22 mouse cellular contexts compared by ENCODE assay signal in the genomic region with DNA sequence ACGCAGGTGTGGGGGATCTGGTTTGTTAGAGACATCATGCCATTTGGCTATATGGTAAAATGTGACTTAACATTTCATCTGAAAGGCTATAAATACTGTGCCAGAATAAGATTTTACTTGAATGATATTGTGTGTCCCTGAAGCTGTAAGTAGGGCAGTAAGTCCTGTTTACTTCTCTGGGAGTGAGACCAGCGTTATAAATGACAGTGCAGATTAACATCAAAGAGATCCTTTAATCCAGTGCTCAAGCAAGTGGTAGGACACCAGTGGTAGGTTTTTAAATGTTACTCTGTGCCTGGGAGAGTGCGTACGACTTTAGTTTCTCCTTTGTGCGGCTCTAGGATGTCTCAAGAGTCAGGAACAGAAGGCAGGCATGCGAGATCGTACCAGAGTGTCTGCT.
"Had no signal": no experiment of that assay in that cellular context is flagged by ENCODE, and none has a peak within 500 bp of the region (broad histone marks: within the 10 kb centered on the region; RNA-seq: fewer than 3 reads in every experiment).

No protein-coding gene starts in this region.

- ATAC-seq: intestine, embryonic 16.5 days; liver, postnatal 0 days; lung, postnatal 0 days had no signal

- H3K9me3 ChIP-seq: limb, embryonic 12.5 days; limb, embryonic 15.5 days; midbrain, embryonic 10.5 days; neural tube, embryonic 13.5 days had no signal

- H3K27ac ChIP-seq: limb, embryonic 12.5 days; limb, embryonic 15.5 days; liver, embryonic 14.5 days; macrophage; midbrain, embryonic 10.5 days; neural tube, embryonic 13.5 days; stomach, postnatal 0 days had no signal

- H3K4me3 ChIP-seq: limb, embryonic 12.5 days; limb, embryonic 15.5 days; midbrain, embryonic 10.5 days; myocyte; neural tube, embryonic 13.5 days had no signal

- H3K4me1 ChIP-seq: limb, embryonic 12.5 days; limb, embryonic 15.5 days; midbrain, embryonic 10.5 days; neural tube, embryonic 13.5 days had no signal

- H3K27me3 ChIP-seq: limb, embryonic 12.5 days; limb, embryonic 15.5 days; neural tube, embryonic 13.5 days had no signal

- DNase-seq: kidney, adult 18-20 months; kidney, adult 9 months; kidney, postnatal 14 days; kidney, postnatal 4 days; left cerebral cortex, postnatal 4 days; liver, postnatal 0 days; lung, embryonic 14.5 days; midbrain, embryonic 14.5 days; right cerebral cortex, postnatal 4 days; thymus, adult 2 months; thymus, postnatal 14 days; thymus, postnatal 4 days had no signal
